Mouse (Mus musculus): ENCODE data around the gene Ppp1r32.

DNA sequence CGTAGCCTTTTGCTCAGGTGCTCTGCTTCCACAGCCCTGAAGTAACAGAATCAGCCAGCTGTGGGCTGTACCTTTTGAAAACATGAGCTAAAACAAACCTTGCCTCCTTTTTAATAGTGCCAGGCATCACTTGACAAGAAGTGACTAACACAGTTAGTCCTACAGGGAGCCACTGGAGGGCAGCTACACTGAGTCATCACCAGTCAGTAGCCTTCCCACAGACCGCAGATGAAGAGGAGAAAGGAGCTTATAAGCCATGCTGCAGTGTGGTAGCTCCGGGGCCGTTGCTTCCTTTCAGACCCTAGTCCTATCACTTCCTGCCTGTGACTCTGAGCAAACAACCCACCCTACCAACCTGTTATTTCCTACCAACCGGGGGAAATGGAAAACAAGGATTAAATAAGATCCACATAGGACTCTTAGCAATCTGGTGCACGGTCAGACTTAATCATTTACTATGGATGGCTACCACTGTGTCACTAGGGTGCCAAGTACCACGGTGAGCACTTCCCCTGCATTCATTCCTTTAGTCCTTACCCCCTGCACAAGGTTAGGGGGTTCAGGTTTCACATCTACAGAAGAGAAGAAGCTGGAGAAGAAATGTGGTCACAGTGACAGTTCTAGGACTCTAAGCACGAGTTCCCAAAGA, 14.9 kb upstream of the Ppp1r32 start:
- no peak for TF ChIP-seq ZNF384 (IDR thresholded peaks at IDR 0.05; ENCODE audit: low read depth, low read length)
- no peak for TF ChIP-seq CHD2 (IDR thresholded peaks at IDR 0.05; ENCODE audit: low read depth, low read length)
- no peak for TF ChIP-seq ZC3H11A (IDR thresholded peaks at IDR 0.05; ENCODE audit: borderline replicate concordance, low read depth, low read length)

Measured in ES-E14 (cell line).